Mouse (Mus musculus): ENCODE measurements around the gene Ankrd6.

Ankrd6 gene

DNA sequence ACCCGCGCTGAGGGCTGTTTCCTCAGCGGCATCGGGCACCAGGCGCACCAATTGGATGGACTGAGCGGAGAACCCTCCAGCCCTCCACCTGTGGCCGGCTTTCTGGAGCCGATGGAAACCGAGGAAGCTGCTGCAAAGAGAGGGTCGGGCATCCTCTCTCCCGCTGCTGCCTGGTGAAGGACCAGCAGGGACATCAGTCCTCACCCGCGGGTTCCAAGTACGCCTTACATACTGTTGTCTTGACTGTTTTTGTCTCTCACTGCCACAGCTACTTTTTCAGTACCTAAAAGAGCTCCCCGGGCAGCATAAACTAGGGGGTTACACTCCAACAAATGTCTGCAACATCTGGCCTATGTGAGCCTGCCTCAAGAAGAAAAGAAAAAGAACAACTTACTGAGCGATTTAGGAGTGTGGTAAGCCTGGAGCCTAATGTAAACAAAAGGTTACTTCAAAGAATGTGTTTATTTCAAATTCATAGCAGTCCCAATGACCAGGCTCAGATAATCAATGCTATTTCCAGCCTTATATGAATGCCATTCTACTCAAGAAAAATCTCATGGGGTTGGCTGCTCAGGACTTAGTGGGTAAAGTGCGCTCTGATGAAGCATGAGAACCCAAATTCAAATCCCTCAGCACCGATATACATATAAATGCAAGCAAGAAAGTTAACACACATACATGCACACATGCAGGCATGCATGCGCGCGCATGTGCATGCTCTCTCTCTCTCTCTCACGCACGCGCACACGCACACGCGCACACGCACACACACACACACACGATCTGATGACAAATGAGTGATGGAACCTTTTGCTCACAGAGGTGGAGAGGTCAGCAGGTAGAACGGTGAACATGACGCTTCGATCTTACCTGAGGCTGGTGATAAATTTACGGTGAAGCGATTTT is 647 bp upstream of the Ankrd6 start:
- 6% methylated on average over 34 of the region's 34 CpGs for WGBS

DNA sequence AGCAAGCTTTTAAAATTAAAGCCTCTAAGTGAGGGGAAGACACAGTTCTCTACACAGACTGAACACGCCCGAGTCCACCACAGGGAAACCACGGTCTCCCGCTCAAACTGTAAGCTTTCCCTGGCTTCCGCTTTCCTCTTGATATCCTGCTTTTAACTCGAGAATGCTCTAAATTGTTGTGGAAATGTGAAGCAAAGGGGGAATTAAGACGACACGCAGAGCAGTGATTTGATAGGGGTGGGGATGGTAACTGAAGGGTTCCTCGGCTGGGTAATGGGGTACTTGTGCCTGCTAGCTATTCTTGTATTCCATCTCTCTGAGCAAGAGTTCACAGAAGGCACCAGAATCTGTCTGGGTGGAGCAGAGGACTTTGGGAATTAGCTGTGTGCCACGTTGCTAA is 1.9 kb downstream of the Ankrd6 start:
- 47% methylated on average over 10 of the region's 10 CpGs for WGBS

DNA sequence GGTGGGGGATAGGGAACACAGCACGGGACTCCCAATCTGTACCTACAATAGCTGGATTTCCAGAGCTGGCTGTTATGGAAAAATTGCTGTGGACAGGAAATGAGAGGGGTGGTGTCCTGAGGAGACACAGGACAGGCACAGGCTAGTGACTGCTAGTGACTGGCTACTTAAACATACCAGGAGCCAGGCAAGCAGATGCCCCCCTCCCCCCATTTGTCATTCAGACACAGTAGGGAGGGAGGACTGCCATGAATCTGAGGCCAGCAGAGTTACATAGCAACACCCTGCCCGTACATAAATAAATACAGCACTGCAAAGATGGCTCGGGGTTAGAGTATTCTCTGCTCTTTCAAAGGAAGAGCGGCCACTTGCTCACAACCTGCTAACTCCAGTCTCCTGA is 3.0 kb downstream of the Ankrd6 start:
- WGBS = 45% methylated on average over 4 of the region's 4 CpGs

DNA sequence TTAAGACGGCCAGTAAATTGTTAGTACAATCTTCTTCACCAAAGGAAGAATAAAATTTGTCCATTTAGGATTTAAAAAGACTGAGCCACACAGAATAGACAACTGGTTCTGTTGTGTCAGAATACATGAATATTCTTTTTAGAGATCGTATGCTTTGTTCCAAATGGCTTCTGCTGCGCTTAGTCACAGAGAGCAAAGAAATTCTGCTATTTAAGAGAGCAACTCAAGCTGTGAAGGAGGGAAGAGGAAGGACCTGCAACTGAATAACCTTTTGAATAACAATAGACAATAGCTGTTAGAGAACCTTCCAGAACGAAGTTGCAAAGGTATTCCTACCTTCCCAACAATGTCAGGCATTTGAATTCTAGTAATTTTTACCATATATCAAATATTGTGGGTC is 9.7 kb downstream of the Ankrd6 start:
- 52% methylated on average over 4 of the region's 4 CpGs for WGBS

DNA sequence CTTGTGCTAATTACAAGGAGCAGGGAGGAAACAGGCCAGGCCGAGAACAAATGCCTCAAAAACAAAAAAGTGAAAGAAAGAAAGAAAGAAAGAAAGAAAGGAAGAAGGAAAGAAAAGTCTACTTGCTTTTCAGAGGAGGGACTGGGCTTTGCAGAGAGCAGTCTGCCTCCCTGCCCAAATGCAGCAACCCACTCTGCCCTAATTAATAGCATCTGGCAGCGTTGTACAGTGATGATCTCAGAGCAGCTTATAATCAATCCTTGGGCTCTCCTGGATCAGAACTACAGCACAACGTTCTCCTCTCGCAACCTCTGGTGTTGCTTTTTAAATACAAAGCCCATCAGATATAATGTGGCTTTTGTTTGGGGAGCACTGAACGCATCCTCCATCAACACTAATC is 10.7 kb downstream of the Ankrd6 start:
- WGBS = 69% methylated on average over 5 of the region's 5 CpGs

DNA sequence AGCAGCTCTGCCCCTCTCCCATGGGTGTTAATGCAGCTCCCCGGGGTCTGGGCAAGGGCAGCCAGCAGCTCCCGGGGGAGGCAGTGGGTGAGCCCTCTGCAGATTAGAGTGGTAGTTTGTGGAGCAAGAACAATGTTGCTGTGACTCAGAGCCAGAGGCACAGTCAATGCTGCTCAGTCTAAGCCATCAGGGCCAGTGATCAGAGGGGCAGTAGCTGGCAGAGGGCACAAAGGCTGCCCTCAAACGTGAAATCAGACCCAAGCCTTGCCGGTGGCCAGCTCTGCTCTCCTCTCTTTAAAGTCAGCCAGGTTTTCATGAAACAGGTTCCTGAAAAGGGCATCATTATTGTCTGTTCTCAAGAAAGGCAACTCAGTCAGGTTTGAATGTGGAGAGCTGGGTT is 11.1 kb downstream of the Ankrd6 start:
- 46% methylated on average over 4 of the region's 4 CpGs for WGBS

DNA sequence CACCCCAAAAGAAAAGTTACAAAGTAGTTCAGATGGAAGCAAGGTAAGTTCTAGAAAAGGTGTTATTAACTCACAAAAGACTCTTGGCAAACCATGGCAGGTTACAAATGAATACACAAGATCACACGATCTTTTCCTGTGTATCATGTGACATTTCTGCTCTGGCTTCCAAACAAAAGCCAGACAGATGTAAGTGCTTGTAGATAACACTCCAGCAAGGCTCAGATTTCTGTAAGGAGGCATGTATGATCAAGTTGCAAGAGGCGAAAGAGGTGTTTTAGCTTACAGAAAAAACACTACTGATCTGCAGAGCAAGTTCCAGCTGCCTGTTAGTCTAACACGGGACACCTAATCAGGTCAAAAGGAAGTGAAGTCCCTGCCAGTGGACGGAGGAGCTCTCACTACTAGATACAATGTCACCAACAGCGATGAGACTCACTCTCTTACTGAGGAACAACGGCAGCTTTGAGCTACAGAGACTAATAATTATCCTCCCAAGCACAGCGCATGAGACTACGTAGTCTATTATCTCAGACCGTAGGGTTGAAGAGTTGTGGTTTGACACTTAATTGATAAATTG is 13.8 kb downstream of the Ankrd6 start:
- WGBS = 50% methylated on average over 9 of the region's 9 CpGs

DNA sequence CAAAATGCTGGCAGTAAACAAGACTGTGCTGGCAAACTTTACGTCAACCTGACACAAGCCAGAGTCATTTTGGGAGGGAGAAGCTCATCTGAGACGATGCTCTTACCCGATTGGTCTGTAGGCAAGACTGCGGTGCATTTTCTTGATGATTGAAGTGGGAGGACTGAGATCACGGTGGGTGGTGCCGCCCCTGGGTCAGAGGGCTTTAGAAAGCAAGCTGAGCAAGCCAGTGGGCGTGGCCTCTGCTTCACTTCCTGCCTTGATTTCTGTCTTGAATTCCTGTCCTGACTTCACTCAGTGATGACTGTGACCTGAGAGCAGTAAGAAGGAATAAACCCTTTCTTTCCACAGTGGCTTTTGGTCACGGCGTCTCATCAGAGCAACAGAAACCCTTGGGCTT is 18.6 kb downstream of the Ankrd6 start:
- 76% methylated on average over 9 of the region's 9 CpGs for WGBS

DNA sequence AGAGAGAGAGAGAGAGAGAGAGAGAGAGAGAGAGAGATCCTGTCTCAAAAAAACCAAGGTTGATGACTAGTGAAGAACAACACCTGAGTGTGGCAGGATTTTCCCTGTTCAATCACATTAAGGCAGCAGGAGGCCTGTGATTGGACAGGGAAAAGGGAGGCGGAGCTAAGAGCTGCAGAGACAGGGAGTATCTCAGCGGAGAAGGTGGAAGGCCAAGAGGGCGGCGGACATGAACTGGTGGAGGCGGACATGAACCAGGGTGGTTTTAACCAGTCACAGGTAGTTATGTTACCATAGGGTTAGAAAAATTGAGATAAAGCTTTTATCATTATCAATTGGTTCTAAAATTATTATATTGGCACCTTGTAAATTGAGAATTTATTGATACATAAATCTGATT is 20.9 kb downstream of the Ankrd6 start:
- 97% methylated on average over 5 of the region's 5 CpGs for WGBS

DNA sequence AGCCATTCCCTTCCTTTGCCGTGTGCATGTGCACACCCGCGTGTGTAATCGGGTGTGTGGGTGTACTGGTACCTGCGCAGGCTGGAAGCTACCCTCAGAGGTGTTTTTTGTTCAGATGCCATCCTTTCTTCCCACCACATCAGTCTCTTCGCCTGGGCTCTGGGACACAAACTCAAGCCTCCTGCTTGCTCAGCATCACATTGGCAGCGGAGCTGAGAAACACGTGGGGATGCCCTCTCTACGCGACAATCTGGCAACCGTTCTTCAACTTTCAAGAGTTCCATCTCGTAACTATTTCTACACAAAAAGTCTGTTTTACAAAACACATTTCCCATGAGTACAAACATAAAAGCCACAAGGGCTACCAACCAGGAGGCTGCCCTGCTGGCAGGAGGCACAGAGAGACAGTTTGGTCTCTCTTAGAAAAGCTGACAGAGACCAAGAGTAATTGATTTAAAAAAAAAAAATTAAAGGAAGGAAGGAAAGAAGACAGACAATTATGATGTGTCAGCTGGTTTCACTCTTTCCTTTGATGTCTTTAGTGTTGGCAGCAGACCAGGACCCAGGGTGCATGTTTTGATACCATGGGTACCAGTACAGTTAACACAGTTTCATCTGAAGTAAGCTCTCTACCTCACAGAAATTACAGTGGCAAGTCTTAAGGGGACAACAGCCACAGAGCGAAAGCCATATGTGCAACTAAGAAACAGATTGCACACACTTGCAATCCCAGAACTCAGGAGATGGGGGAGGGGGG is 21.8 kb downstream of the Ankrd6 start:
- WGBS = 46% methylated on average over 13 of the region's 13 CpGs

DNA sequence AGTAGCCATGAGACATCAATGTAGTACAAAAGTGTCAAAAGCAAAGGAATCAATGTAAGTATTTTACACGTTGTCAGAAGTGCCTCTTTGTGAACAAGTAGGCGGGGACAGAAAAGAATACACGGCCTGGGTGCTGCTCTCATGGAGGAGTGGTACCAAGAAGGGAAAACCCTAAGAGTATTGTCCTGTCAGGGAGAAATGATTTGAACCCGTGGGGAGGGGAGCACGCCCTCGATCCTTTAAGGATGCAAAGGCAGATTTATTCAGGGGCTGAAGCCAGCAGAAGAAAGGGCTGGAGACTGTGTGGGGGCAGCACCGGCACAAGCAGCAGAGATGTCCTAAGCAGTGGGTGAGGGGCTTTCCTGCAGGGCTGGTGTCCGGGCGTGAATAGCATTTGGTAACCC is 26.7 kb downstream of the Ankrd6 start:
- WGBS = 56% methylated on average over 9 of the region's 9 CpGs

DNA sequence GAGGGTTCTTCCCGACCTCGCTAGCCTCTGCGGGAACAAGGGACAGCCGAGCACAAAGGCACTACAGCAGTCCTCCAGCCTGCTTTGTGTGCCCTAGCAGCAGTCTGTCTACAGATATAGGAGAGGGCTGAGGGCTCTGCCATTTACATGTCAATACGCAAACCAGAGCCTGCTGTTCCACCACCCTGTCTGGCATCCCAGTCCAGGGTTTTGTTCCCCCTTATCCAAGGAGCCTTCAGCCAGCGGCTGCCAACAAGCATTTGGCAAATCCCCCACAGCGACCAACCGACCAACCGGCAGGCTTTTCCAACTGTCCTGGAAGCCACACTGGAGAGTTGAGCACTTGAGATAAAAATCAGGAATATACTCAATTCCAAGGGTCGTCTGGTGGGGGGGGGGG is 27.2 kb downstream of the Ankrd6 start:
- 39% methylated on average over 10 of the region's 10 CpGs for WGBS

DNA sequence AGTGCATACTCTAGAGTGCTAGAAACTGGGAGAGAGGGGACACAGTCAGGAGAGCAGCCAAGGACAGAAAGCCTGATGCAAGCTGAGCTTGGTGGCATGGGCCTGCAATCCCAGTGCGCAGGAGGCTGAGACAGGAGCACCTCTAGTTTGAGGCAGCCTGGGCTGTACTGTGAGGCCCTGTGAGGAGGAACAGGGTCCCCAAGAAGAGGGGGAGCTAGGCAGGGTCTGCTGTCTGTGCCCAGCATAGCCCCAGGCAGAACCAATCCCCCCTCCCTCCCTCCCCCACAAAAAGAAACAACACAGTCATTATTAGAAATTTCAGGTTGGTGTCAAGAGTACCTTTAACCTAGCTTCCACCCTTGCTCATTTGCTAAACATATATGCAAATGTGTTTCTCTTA is 27.8 kb downstream of the Ankrd6 start:
- 94% methylated on average over 1 of the region's 1 CpGs for WGBS

DNA sequence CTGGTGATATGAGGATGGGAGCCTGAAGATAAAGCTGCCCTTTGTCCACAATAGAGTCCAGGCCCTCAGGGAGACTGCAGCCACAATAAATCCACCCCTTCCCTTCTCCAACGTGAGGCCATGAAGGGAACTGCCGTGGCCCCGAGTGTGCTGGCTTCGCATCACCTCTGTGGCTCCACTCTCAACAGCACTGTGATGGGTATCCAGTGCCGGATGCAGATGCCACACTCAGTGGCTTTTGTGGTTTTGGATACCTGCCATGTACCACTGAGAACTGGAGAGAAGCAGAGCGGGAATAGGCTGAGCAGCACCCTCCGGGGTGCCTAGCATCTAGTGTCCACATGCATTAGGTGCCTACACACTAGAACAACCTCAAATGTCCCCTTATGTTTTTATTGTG is 29.8 kb downstream of the Ankrd6 start:
- 77% methylated on average over 7 of the region's 7 CpGs for WGBS

DNA sequence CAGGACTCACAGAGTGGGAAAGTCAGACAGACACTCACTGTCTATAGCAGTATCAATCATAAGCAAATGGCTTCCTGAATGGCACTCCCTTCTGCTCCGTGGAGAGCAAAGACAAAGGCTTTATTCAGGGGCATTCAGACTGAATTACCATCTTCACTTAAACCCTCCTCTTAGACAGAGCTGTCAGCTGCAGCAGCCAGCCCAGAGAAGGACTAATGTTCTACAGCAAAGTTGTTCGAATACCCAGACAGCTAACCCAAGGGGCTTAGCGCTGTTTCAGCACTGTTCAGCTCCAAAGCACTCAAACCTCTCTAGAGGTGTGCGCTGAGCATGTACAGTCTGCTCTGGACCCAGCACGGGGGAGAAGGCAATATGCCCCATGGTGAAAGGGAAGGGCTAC is 32.1 kb downstream of the Ankrd6 start:
- 77% methylated on average over 5 of the region's 5 CpGs for WGBS

DNA sequence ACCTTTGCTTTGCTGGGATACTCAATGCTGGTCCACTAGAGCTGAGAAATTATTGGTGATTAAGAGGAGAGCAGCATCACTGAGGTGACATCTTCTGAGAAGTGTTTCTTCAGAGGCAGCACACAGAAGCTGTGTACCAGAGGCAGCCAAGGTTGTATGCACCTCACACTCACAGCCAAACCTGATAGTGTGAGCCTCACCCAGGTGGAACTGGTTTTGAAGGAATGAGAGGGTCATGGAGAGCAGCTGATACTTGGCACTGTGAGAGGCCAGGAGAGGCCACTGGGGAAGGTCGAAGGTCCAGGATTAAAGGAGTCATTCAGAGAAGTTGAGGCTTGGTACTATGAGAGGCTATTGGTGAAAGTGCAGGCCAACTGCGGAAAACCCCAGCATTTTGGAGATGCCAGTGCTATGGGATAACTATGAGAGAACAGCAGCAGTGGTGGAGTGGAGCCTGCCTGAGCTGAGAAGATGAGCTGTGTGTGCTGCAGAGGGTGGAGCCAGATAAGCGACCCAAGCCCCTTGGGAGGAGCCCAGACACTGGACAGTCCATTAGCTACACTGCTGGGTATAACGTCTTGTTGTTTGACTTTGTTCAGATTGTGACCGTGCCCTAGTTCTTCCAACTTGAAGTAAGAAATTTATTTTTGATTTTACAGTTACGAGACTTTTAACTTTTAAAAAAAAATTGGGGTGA is 33.8 kb downstream of the Ankrd6 start:
- 86% methylated on average over 6 of the region's 6 CpGs for WGBS

DNA sequence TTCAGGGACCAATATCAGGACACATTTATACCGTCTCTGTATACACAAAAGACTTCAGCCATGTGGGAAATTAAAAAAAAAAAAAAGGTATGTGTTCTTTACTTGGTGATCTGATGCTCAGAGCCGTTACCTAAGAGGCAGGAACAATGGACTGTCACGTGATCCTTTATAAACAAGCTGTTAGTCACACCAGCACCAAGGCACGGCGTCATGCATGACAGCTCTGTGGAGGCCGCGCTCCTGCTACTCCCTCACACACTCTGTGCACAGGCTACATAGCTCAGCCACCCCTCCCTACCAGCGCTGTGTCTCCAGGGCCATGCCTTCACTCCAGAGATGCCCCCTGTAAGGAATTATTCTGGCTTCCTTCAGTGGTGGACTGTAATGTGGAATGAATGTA is 34.7 kb downstream of the Ankrd6 start:
- WGBS = 56% methylated on average over 8 of the region's 8 CpGs

DNA sequence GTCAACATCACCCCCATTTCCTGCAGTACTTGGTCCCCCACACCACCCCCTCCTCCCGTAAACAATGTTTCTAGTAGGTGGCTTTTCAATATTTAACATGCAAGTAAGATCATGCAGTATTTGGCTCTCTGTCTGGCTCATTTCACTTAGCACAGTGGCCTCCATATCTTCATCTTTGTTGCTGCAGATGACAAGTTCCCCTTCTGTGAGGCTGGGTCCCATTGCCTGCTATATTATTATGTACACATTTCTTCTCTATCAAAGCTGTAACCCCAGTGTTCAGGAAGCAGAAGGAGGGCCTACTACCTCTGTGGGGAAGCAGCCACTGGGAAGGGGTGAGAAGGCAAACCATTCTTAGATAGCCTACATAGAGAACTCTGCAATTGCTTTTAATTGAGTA is 40.6 kb downstream of the Ankrd6 start:
- 89% methylated on average over 1 of the region's 1 CpGs for WGBS

DNA sequence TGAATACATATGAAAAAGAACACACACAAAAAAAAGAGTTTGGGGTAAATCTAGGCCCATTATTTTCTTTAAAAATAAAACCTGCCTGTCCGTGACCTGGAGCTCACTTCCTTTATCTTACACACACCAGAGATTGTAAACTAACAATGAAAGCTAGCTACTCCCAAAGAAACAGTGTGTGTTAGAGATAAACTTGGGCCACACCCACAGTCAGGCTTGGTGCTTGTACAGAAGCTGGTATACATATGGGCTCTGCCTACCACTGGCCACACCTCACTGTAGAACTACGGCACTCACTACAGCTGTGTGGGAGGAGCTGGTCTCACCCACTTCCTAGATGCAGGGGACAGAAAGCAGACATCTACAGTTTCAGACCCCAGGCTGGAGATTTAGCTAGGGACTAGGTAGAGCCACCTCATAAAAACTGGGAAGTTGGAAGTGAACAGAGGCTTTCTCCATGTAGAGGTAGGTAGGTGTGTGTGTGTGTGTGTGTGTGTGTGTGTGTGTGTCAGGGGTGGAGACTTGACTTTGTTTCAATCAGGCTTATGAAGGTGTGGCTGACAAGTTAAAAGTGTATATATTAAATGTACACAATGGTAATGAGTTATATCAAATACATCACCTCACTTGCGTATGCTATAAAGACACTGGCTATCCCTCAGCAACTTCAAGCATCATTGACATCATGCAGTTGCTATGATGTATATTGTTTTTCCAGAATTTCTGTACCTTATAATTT is 41.2 kb downstream of the Ankrd6 start:
- 75% methylated on average over 3 of the region's 3 CpGs for WGBS

DNA sequence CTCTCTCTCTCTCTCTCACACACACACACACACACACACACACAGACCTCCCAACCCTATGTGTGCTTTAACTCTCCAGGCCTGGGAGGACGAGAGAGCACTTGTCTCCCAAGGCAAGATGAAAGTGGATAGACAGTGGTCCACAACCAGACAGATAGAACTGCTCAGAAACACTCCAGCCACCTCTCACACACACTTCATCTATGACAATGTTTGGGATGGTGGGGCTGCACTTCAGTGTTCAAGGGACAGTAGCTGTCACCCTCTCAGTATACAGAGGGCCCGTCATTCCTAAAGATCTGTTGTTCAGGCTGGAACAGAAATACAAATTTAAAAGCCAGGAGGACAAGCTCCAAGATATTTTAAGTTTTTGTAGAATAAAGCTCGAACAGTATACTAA is 43.0 kb downstream of the Ankrd6 start:
- 92% methylated on average over 3 of the region's 3 CpGs for WGBS

DNA sequence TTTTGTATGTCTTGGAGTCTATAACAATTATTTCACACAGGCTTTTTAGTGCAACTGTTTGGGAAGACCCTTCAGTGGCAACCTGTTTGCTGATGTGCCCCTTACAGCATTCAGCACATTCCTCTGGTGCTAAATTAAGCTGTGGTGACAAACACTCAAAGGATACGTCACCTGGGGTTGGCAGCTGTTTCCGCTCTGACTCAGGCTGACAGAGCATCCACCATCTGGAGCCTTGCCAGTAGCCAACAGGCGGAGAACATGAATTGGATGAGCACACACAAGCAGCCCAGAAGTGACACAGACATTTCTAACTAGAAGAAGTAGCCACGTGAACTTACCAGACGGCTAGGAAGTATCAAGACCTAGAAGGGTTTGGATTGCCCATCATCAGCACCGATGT is 44.0 kb downstream of the Ankrd6 start:
- 41% methylated on average over 6 of the region's 6 CpGs for WGBS

DNA sequence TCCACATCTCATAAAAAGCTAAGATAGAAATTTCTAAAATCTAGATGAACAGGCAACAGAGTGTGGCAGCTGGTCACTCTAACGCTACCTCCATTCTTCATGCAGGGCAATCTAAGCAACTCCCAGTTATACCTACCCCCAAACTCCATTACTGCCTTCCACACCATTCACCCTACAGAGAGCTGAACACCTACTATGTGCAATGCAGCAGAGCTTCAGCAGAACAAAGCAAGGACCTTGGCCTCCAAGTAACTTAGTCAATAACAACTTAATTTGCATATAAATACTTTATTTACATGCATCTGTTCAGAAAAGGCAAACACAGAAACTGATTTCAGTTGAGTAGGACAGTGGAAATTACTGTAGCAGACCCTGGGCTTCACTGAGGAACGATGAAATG is 44.7 kb downstream of the Ankrd6 start:
- 91% methylated on average over 2 of the region's 2 CpGs for WGBS
